Mouse (Mus musculus): Measurements from ENCODE around the gene Rps10. TPM values are rescaled to one million over a fixed set of nuclear protein-coding genes. Genes with fewer than 3 reads are reported as not detected.

The Rps10 gene
- polyA plus RNA-seq, 1 experiment from 2014 or later = 881 TPM

GRCm38 (mm10) chr17:27610679-27611518, 25.6 kb downstream of the Rps10 start:
- Histone ChIP-seq H3K9me3 (replicated peaks; ENCODE audit: control insufficient read depth, low read length) (no peaks in the 10 kb centered on the region), H3K36me3 (ENCODE audit: control insufficient read depth, insufficient read depth, low read length) (no peaks in the 10 kb centered on the region), H3K27me3 (ENCODE audit: control insufficient read depth, insufficient read depth, low read length) (no peaks in the 10 kb centered on the region), H3K4me2 (ENCODE audit: low read depth, low read length) (no peak overlapping the region), H3K4me1 (ENCODE audit: control insufficient read depth, insufficient read depth, low read length) (0 out of 2 replicates have a peak, but pooled peaks cover 8% of the 10 kb centered on the region), H3K9ac (ENCODE audit: low read length) (no peak overlapping the region), H3K27ac (ENCODE audit: low read length) (no peak overlapping the region), H3K4me3 (replicated peaks; ENCODE audit: low read length) (no peak overlapping the region)
- no peak for ATAC-seq (ENCODE audit: insufficient read depth, low FRiP score)
- WGBS = 68% methylated on average over 10 of the region's 10 CpGs

GRCm38 (mm10) chr17:27609576-27609975, 26.9 kb downstream of the Rps10 start:
- Histone ChIP-seq H3K4me1 (ENCODE audit: control insufficient read depth, insufficient read depth, low read length) (0 out of 2 replicates have a peak, but pooled peaks cover 8% of the 10 kb centered on the region), H3K36me3 (ENCODE audit: control insufficient read depth, insufficient read depth, low read length) (no peaks in the 10 kb centered on the region), H3K9me3 (replicated peaks; ENCODE audit: control insufficient read depth, low read length) (no peaks in the 10 kb centered on the region), H3K27ac (ENCODE audit: low read length) (no peak overlapping the region), H3K4me2 (ENCODE audit: low read depth, low read length) (no peak overlapping the region), H3K4me3 (replicated peaks; ENCODE audit: low read length) (no peak overlapping the region), H3K9ac (ENCODE audit: low read length) (no peak overlapping the region), H3K27me3 (ENCODE audit: control insufficient read depth, insufficient read depth, low read length) (no peaks in the 10 kb centered on the region)
- ATAC-seq (ENCODE audit: insufficient read depth, low FRiP score) = no peak
- 87% methylated on average over 7 of the region's 7 CpGs for WGBS

GRCm38 (mm10) chr17:27603522-27604234, 32.8 kb downstream of the Rps10 start:
- peak; percentile 47; the same call in 1 of the 2 replicates for ATAC-seq (ENCODE audit: insufficient read depth, low FRiP score)
- WGBS = 77% methylated on average over 21 of the region's 21 CpGs

GRCm38 (mm10) chr17:27603036-27603435, 33.4 kb downstream of the Rps10 start:
- WGBS = 84% methylated on average over 2 of the region's 2 CpGs
- Histone ChIP-seq H3K36me3 (ENCODE audit: control insufficient read depth, insufficient read depth, low read length) (no peaks in the 10 kb centered on the region), H3K4me2 (ENCODE audit: low read depth, low read length) (no peak overlapping the region), H3K9me3 (replicated peaks; ENCODE audit: control insufficient read depth, low read length) (no peaks in the 10 kb centered on the region), H3K27ac (ENCODE audit: low read length) (no peak overlapping the region), H3K9ac (ENCODE audit: low read length) (no peak overlapping the region), H3K4me3 (replicated peaks; ENCODE audit: low read length) (no peak overlapping the region), H3K4me1 (ENCODE audit: control insufficient read depth, insufficient read depth, low read length) (peaks cover 13% of the 10 kb centered on the region; the same call in 1 of the 2 replicates), H3K27me3 (ENCODE audit: control insufficient read depth, insufficient read depth, low read length) (no peaks in the 10 kb centered on the region)
- ATAC-seq (ENCODE audit: insufficient read depth, low FRiP score) = no peak

More at GRCm38 (mm10) chr17:27603522-27604234, 32.8 kb downstream of the Rps10 start:
- no peak overlapping the region for H3K4me3 ChIP-seq (replicated peaks; ENCODE audit: low read length)
- H3K4me1 ChIP-seq (ENCODE audit: control insufficient read depth, insufficient read depth, low read length) = peaks cover 13% of the 10 kb centered on the region; the same call in 1 of the 2 replicates
- H3K4me2 ChIP-seq (ENCODE audit: low read depth, low read length) = no peak overlapping the region
- H3K9me3 ChIP-seq (replicated peaks; ENCODE audit: control insufficient read depth, low read length) = no peaks in the 10 kb centered on the region
- no peak overlapping the region for H3K27ac ChIP-seq (ENCODE audit: low read length)
- no peaks in the 10 kb centered on the region for H3K27me3 ChIP-seq (ENCODE audit: control insufficient read depth, insufficient read depth, low read length)
- no peaks in the 10 kb centered on the region for H3K36me3 ChIP-seq (ENCODE audit: control insufficient read depth, insufficient read depth, low read length)
- H3K9ac ChIP-seq (ENCODE audit: low read length) = no peak overlapping the region

- Histone ChIP-seq H3K9me3 (replicated peaks; ENCODE audit: control insufficient read depth, low read length) (no peaks in the 10 kb centered on the region), H3K4me3 (replicated peaks; ENCODE audit: low read length) (no peak overlapping the region), H3K27ac (ENCODE audit: low read length) (no peak overlapping the region), H3K27me3 (ENCODE audit: control insufficient read depth, insufficient read depth, low read length) (no peaks in the 10 kb centered on the region), H3K36me3 (ENCODE audit: control insufficient read depth, insufficient read depth, low read length) (peaks cover 6% of the 10 kb centered on the region; the same call in 1 of the 2 replicates), H3K4me1 (ENCODE audit: control insufficient read depth, insufficient read depth, low read length) (peaks cover 13% of the 10 kb centered on the region; the same call in 1 of the 2 replicates), H3K9ac (ENCODE audit: low read length) (no peak overlapping the region), H3K4me2 (ENCODE audit: low read depth, low read length) (no peak overlapping the region)
- 64% methylated on average over 5 of the region's 5 CpGs for WGBS
- no peak for ATAC-seq (ENCODE audit: insufficient read depth, low FRiP score)
Measured at GRCm38 (mm10) chr17:27600869-27601268, 35.6 kb downstream of the Rps10 start.

GRCm38 (mm10) chr17:27600286-27600685, 36.2 kb downstream of the Rps10 start:
- H3K4me3 ChIP-seq (replicated peaks; ENCODE audit: low read length) = no peak overlapping the region
- ATAC-seq (ENCODE audit: insufficient read depth, low FRiP score) = no peak
- H3K27me3 ChIP-seq (ENCODE audit: control insufficient read depth, insufficient read depth, low read length) = no peaks in the 10 kb centered on the region
- H3K4me2 ChIP-seq (ENCODE audit: low read depth, low read length) = no peak overlapping the region
- H3K9me3 ChIP-seq (replicated peaks; ENCODE audit: control insufficient read depth, low read length) = no peaks in the 10 kb centered on the region
- H3K36me3 ChIP-seq (ENCODE audit: control insufficient read depth, insufficient read depth, low read length) = peaks cover 8% of the 10 kb centered on the region; the same call in 1 of the 2 replicates
- H3K27ac ChIP-seq (ENCODE audit: low read length) = no peak overlapping the region
- WGBS = 76% methylated on average over 3 of the region's 3 CpGs
- peaks cover 13% of the 10 kb centered on the region; the same call in 1 of the 2 replicates for H3K4me1 ChIP-seq (ENCODE audit: control insufficient read depth, insufficient read depth, low read length)
- no peak overlapping the region for H3K9ac ChIP-seq (ENCODE audit: low read length)

- no peak for ATAC-seq (ENCODE audit: insufficient read depth, low FRiP score)
- Histone ChIP-seq H3K9me3 (replicated peaks; ENCODE audit: control insufficient read depth, low read length) (no peaks in the 10 kb centered on the region), H3K36me3 (ENCODE audit: control insufficient read depth, insufficient read depth, low read length) (peaks cover 16% of the 10 kb centered on the region; the same call in 1 of the 2 replicates), H3K4me2 (ENCODE audit: low read depth, low read length) (no peak overlapping the region), H3K4me3 (replicated peaks; ENCODE audit: low read length) (no peak overlapping the region), H3K27me3 (ENCODE audit: control insufficient read depth, insufficient read depth, low read length) (no peaks in the 10 kb centered on the region), H3K9ac (ENCODE audit: low read length) (no peak overlapping the region), H3K4me1 (ENCODE audit: control insufficient read depth, insufficient read depth, low read length) (0 out of 2 replicates have a peak, but pooled peaks cover 4% of the 10 kb centered on the region), H3K27ac (ENCODE audit: low read length) (no peak overlapping the region)
- whole genome bisulfite sequencing = 65% methylated on average over 21 of the region's 21 CpGs
Measured at GRCm38 (mm10) chr17:27596376-27597190, 39.9 kb downstream of the Rps10 start.

- no peaks in the 10 kb centered on the region for H3K4me1 ChIP-seq (ENCODE audit: control insufficient read depth, insufficient read depth, low read length)
- H3K4me2 ChIP-seq (ENCODE audit: low read depth, low read length) = no peak overlapping the region
- H3K27me3 ChIP-seq (ENCODE audit: control insufficient read depth, insufficient read depth, low read length) = no peaks in the 10 kb centered on the region
- H3K4me3 ChIP-seq (replicated peaks; ENCODE audit: low read length) = no peak overlapping the region
- WGBS = 87% methylated on average over 15 of the region's 15 CpGs
- no peak overlapping the region for H3K27ac ChIP-seq (ENCODE audit: low read length)
- H3K36me3 ChIP-seq (ENCODE audit: control insufficient read depth, insufficient read depth, low read length) = peaks cover 16% of the 10 kb centered on the region; the same call in 1 of the 2 replicates
- no peak overlapping the region for H3K9ac ChIP-seq (ENCODE audit: low read length)
- no peak for ATAC-seq (ENCODE audit: insufficient read depth, low FRiP score)
- no peaks in the 10 kb centered on the region for H3K9me3 ChIP-seq (replicated peaks; ENCODE audit: control insufficient read depth, low read length)
Measured at GRCm38 (mm10) chr17:27595659-27596375, 40.7 kb downstream of the Rps10 start.

All from stomach, embryonic 16.5 days (tissue).